Mouse (Mus musculus) v-Abl transformed pro-B cells (cell line): ENCODE results near the gene Vegfa.

ENCODE experiments used
- in situ Hi-C, 2 experiments: fragments of 400-800 bp; cut with MboI; formaldehyde crosslinking; loops; one replicate each; pipeline ENCODE4 v1.15.1; 2025; ENCODE audit not compliant: unreplicated experiment in 2 of 2

Gene Vegfa

DNA sequence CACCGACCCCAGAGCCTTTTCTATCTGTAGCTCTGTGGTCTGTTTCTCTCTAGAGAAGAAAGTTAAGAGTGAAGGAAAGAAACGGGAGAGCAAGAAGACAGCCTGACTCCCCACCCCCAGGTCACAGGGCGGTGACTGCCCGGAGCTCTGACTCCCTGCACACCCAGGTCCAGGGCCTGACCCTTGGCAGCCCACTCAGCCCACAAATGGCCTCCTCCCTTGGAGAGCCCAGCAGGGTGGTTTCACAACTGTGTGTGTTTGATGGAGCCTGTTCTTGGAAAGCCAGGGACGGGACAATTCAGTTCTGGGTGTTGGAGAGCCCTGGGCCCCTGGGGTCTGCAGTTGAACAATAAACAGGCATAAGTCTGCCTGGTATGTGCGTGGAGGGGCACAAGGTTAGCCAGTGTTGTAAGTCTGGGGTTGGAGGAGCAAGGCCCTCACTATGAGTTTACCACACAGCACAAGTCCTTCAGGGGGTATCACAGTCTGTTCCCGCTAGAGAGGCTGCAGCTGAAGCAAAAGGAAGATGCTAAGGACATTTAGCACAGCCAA lies 21.2 kb upstream of the Vegfa start:
- in situ Hi-C loops, result no loop called here

DNA sequence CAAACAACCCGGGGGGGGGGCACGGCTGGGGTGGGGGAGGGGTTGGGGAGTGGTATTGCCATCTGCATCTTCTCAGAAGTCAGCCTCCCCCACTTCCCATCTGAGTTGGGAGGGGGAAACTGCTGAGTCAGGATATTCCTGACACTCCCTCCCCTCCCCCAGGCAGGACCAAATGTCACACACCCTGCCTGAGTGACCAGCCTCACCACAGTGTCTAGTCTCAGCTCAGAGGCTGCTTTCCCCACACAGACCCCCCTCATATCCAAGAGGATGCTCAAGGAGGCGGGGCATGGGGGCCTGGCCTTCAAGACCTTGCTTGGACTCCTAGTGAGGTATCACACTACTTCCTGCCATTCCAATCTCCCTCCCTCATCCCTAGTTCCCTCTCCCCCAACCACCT lies 20.0 kb upstream of the Vegfa start:
- in situ Hi-C loops, result no loop called here

DNA sequence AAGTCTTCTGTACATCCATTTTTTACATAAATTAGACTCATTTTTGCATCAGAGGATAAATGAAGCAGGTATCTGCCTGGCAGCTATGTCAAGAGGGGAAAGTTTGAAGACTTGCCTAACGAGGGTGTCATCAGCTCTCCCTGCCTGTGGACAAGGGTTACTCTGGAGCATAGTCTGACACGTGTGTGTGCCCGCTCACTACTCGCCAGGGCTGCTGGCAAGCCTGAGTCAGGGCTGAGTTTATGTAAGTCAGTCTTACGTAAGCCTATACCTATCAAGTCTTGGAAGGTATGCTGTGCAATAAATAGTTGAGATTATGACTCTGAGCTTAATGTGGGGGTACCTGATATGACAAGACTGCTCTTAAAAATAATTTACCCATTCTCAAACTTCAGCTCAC lies 19.2 kb upstream of the Vegfa start:
- in situ Hi-C loops, result no loop called here

DNA sequence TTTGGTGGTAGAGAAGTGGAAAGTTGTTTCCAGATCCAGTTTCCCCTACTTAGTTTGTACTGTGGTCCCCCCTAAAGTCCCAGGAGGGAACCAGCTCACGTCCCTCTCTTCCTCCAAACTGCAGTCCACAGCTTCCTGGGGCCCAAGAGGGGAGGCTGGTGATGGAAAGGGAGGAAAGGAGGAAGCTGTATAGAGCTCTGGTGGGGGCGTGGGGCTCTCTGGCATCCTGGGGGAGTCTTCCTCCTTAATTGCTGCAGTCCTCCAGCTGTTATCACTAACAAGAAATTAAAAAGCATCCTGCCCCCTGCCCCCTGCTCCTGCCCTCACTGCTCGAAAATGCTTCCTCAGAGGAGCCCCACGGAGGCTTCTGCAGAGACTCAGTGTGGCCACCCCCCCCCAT lies 17.4 kb upstream of the Vegfa start:
- in situ Hi-C loops, result loop anchor here (5.0 to 25.0 kb wide), 3 partner anchors 33 to 487 kb away; partner anchors contain the start of genes Hsp90ab1 (in 1 of the 2), Nfkbie (in 1 of the 2) and Slc35b2 (in 1 of the 2)

DNA sequence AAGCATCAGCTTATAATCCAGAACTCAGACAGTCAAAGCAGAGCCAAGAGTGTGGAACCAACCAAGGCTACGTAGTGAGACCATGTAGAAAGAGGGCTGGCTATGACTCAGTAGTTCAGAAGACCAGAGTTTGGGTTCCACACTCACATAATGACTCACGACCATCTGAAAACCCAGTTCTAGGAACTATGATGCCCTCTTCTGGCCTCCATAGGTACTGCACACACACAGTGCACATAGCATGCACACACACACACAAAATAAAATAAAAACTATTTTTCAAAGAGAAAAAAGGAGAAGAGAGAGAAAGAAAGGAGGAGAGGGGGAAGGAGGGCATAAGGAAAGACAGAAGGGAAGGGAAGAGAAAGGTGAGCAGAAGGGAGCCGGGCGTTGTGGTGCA lies 16.0 kb upstream of the Vegfa start:
- in situ Hi-C loops, result loop anchor here (5.0 to 25.0 kb wide), 3 partner anchors 34 to 486 kb away; partner anchors contain the start of genes Hsp90ab1 (in 1 of the 2), Nfkbie (in 1 of the 2) and Slc35b2 (in 1 of the 2)

DNA sequence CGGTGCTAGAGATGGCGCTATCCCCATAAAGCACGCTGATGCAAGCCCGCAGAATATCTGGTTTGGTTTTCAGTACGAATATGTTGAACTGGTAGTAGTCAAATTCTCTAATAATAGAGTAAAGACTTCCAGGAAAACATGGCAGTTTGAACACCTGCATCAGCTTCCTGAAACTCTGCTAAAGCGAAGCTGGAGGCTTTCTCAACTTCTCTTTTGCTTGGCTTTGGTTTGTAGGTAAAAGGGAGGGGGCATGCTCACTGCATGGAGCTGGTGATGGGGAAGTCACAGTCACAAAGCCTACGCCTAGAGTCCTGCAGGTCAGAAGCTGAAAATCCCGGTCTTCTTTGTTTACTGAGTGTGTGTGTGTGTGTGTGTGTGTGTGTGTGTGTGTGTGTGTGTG lies 13.6 kb upstream of the Vegfa start:
- in situ Hi-C loops, result loop anchor here (5.0 to 25.0 kb wide), 3 partner anchors 37 to 483 kb away; partner anchors contain the start of genes Hsp90ab1 (in 1 of the 2), Nfkbie (in 1 of the 2) and Slc35b2 (in 1 of the 2)

DNA sequence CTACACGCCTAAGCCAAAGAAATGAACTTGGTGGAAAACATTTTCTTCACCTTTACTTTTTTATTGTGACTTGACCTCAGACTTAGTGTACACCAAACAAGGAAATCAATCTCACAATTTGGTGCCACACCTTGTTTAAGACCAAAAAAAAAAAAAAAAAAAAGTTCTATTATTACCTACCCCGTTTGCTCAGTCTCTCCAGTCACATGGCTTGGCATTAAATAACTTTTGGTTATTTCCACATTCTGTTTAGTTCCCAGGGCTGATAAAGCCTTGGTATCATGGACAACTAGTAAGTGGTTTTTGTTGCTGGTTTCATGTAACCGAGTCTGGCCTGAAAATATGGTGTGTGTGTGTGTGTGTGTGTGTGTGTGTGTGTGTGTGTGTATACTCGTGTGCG lies 12.8 kb upstream of the Vegfa start:
- in situ Hi-C loops, result loop anchor here (5.0 to 25.0 kb wide), 5 partner anchors 32 to 483 kb away; partner anchors contain the start of genes Hsp90ab1 (in 1 of the 2), Nfkbie (in 1 of the 2) and Slc35b2 (in 1 of the 2)

DNA sequence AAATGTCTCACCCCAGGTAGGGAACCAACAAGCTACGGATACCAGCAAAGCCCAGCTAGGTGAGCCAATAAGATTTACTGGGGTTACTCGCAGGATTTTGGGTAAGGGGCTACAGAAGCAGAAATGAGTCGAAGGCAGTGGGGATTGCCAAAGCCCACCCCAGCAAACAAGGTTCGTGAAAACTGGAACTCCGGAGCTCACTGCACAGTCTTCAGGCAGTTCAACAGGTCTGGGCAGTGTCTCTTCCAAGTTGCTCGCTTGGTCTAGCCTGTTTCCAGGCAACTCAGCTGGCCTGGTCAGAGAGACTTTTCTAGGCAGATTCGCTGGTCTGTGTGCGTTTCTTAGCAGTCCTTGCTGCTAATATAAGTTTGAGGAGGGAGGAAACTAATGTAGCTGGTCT lies 10.0 kb upstream of the Vegfa start:
- in situ Hi-C loops, result loop anchor here (5.0 to 25.0 kb wide), 4 partner anchors 35 to 480 kb away; partner anchors contain the start of genes Hsp90ab1 (in 1 of the 2), Nfkbie (in 1 of the 2) and Slc35b2 (in 1 of the 2)

DNA sequence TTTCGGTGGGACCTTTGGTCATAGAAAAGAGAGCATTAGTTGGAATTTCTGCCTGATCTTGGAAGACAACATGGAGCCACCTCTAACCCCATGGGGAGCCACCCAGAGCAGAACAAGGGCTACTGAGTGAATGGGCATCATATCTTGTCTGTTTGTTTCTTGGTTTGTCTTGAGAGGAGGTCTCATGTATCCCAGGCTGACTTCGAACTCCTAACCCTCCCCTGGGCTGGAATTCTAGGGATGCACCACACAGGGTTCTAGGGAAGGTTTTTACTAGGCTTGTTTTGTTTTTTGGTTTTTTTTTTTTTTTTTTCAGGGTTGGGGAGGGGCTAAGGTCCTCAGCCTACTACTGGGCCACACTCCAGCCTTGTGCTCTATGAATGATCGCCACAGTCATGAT lies 9.5 kb upstream of the Vegfa start:
- in situ Hi-C loops, result loop anchor here (5.0 to 25.0 kb wide), 4 partner anchors 36 to 479 kb away; partner anchors contain the start of genes Hsp90ab1 (in 1 of the 2), Nfkbie (in 1 of the 2) and Slc35b2 (in 1 of the 2)

DNA sequence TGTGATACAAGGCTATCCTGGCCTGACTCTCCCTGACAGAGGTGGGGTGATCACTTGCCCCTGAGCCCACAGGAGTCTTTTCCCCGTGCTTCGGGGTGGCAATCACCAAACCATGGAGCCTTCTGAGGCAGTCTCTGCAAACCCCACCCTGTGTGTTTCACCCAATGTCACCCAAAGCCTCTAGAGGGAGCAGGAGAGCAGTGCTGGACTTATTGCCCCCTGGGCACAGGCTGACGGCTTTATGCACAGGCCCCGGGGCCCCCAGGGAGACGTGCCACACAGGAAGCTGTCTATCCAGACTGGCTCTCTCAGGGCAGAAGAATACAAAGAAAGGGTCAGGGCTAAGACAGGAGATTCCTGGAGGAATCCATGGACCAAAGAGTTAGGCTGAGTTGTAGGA lies 9.1 kb upstream of the Vegfa start:
- in situ Hi-C loops, result loop anchor here (5.0 to 25.0 kb wide), 4 partner anchors 36 to 479 kb away; partner anchors contain the start of genes Hsp90ab1 (in 1 of the 2), Nfkbie (in 1 of the 2) and Slc35b2 (in 1 of the 2)

DNA sequence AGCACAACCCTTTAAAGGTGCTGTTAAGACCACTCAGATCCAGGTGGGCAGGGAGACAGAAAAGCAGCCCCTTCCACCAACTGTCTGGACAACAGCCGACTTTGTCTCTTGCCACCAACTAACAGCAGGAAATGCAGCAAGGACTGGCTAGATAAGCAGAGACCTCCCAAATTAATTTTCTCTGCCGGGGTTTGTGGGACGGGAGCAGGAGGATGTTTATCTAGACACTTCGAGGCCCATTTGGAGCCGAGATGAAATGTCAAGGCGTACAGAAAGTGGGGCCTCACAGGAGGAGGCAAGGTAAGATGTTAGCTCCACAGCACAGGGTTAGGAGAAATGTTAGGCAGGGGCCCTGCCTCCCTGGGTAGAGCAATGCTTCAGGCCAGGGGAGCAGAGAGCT lies 8.4 kb upstream of the Vegfa start:
- in situ Hi-C loops, result loop anchor here (5.0 to 25.0 kb wide), 4 partner anchors 37 to 478 kb away; partner anchors contain the start of genes Hsp90ab1 (in 1 of the 2), Nfkbie (in 1 of the 2) and Slc35b2 (in 1 of the 2)

DNA sequence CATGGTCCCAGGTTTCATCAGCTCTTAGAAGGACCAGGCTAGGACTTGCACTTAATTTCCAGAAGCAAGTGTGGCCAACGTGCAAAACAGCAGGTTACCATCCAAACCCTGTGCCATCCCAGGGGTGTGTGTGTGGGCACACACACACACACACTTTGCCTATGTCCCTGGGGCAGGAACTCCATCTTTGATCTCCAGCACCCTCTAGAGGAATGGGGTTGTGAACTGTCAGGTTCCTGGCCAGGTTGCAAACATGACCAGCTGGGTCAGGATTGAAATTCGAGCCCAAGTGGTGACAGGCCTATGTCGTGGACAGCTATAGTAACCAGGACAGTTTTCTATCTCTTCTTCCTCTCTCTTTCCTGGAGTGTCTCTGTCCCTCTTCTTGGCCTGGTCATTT lies 6.7 kb upstream of the Vegfa start:
- in situ Hi-C loops, result loop anchor here in 1 of 2 experiments (25.0 kb wide), 1 partner anchor 477 kb away; the partner anchor contains the start of genes Hsp90ab1, Nfkbie and Slc35b2

DNA sequence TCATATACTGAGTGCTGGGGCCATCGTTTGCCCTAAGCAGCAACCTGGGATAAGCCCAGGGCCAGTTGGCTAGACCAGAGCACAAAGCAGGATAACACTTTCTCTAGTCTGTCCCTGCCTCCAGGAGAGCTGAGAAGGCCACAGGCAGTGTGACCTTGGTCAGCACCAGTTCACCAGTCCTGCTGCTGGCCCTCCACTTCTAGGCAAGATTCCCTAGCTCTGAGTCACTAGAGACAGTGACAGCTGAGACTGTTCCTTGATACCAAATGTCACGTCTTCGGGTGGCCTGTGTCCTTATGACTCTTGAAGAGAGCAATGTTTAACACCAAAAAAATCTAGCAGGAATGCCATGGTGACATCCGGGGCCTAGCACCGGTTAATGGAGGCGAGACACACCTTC lies 4.2 kb upstream of the Vegfa start:
- in situ Hi-C loops, result loop anchor here in 1 of 2 experiments (25.0 kb wide), 1 partner anchor 474 kb away; the partner anchor contains the start of genes Hsp90ab1, Nfkbie and Slc35b2

DNA sequence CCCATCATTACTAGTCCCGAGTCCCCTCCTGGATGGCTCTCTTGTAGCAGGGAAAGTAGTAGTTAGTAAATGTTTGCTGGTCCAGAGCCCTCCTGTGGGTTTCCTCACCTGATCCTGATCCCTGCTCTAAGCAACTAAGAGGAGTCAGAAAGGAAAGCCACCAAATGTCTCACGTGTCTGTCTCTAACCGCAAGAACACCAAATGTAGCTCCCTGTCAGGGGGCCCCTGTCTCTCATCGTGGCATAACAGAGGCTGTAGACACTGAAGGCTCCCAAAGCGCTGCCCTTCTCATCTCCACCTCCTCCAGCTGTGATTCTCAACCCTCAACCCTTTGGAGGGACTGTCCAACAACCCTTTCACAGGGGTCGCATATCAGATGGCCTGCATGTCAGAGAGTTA lies 1.9 kb upstream of the Vegfa start:
- in situ Hi-C loops, result loop anchor here (5.0 to 25.0 kb wide), 3 partner anchors 98 to 472 kb away; partner anchors contain the start of genes Hsp90ab1 (in 1 of the 2), Nfkbie (in 1 of the 2) and Slc35b2 (in 1 of the 2)

DNA sequence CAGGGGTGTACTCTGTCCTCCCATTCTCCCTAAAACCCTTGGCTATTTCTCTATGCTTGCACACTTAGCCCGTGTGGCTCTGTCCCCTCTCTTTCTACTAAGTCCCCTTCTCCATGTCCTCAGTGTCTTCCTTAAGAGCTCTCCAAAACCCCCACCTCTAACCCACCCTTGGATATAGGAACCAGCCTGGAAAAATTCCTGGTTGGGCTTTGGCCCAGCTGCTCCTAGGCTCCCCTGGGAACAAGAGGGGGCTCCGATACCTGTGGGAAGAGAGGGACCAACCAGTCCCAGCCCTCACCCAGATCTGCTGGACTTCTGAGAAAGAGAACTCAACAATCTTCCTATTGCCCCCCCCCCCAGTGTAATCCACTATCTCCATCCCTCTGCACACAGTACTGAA lies 1.4 kb upstream of the Vegfa start:
- in situ Hi-C loops, result loop anchor here (5.0 to 25.0 kb wide), 3 partner anchors 99 to 471 kb away; partner anchors contain the start of genes Hsp90ab1 (in 1 of the 2), Nfkbie (in 1 of the 2) and Slc35b2 (in 1 of the 2)

DNA sequence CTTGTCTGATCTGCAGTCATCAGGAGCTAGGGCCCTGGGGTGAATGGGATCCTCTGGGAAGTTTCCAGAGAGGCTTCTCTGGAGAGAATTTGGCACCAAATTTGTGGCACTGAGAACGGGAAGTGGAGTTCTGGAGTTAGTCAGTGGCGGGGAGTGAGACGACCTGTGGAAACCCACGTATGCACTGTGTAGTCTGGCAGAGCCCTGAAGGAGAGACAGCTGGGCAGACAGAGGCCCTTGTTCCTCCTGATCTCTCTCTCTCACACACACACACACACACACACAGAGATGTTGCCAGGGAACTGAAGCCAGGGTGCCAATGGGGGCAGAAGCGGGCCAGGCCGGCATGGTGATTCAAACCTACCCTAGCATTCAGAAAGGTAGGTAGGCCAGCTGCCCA lies 953 bp upstream of the Vegfa start:
- in situ Hi-C loops, result loop anchor here (5.0 to 25.0 kb wide), 3 partner anchors 99 to 471 kb away; partner anchors contain the start of genes Hsp90ab1 (in 1 of the 2), Nfkbie (in 1 of the 2) and Slc35b2 (in 1 of the 2)

DNA sequence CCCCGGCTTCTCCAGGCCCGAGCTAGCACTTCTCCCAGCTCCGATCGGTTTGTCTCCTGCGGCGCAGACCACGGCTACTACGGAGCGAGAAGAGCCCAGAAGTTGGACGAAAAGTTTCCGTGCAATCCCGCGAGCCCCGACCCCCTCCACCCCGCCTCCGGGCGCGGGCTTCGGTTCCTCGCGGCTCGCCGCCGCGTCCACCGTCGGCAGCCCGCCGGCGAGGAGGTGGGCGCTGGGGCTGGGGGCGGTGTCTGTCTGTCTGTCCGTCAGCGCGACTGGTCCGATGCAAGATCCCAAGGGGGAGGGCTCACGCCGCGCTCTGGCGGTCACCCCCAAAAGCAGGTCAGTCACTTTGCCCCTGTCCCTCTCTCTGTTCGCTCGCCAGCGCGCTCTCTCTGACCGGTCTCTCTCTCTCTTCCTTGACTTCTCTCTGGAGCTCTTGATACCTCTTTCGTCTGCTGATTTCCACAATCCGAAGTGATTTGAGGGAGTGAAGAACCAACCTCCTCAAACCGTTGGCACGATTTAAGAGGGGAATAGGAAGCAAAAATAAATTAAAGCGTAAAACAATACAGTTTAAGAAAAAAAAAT lies 453 bp downstream of the Vegfa start:
- in situ Hi-C loops, result loop anchor here (5.0 to 25.0 kb wide), 3 partner anchors 101 to 469 kb away; partner anchors contain the start of genes Hsp90ab1 (in 1 of the 2), Nfkbie (in 1 of the 2) and Slc35b2 (in 1 of the 2)

DNA sequence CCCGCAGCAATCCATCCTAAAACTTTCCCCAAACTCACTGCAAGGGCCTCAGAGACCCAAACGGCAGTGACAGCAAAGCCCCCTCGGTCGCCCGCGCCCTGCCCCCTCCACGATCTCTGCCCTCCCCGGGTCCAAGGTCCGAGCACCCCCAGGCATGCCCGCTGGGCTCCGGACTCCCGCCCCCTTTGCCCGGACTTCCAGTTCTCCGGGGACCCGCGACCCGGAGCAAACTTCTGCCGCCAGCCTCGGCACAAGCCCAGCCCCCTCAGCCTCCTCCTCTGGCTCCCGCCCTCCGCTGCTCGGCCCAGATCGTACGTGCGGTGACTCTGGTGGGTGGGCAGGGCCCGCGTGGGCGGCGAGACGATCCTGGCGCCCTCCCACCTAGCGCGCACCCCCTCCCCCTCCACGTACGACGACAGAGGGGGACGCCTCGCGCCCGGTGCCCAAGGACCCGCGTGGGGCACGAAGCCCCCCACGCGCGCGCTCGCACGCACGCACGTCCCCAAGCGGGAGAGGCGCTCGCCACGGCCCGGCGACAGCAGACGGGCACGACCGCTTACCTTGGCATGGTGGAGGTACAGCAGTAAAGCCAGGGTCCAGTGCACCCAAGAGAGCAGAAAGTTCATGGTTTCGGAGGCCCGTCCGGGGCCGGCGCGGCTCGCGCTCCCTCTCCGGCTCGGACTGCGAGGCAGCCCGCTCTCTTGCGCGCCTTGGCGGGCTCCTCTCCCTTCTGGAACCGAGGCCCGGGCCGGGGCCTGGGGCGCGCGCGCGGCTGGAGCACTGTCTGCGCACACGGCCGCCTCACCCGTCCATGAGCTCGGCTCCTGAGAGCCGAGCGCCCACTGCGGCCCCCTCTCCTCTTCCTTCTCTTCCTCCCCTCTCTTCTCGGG lies 1.2 kb downstream of the Vegfa start:
- in situ Hi-C loops, result loop anchor here (5.0 to 25.0 kb wide), 3 partner anchors 101 to 469 kb away; partner anchors contain the start of genes Hsp90ab1 (in 1 of the 2), Nfkbie (in 1 of the 2) and Slc35b2 (in 1 of the 2)

DNA sequence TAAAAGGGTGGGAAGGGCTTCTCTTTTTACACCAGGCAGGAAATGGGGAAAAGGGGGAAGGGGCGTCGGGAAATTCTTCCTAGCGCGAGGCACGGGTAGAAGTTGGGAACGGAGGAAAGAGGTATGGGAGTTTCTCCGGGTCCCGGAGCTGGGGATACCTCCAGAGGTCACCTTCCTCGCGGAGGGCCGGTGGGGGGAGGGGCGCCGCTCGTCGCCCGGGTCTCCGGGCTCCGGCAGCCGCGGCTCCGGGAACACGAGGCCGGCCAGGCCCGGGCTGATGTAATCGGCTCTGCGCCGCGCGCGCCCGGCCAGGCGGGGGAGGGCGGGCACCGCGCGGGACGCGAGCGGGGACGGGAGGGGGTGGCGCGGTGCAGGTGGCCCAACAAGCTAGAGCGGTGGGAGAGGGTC lies 1.8 kb downstream of the Vegfa start:
- in situ Hi-C loops, result loop anchor here (5.0 to 25.0 kb wide), 3 partner anchors 102 to 468 kb away; partner anchors contain the start of genes Hsp90ab1 (in 1 of the 2), Nfkbie (in 1 of the 2) and Slc35b2 (in 1 of the 2)
